Mouse (Mus musculus) brain, embryonic 14.5 days (tissue): Measurements from ENCODE around the gene Prlh. TPM values are rescaled to one million over a fixed set of nuclear protein-coding genes. Genes with fewer than 3 reads are reported as not detected.
A peak's percentile ranks its signal among the peaks of the same experiment; 100 is the strongest.

Experiments
- DNase-seq: peaks from one replicate; pipeline ENCODE4 v3.0.0-alpha.2; 2011; ENCODE audit warnings: low read depth
- CTCF ChIP-seq: fragments of 200-500 bp; IDR thresholded peaks from 2 replicates; pipeline ENCODE4 v1.5.1; 2012; ENCODE audit warnings: inconsistent platforms, mild to moderate bottlenecking, moderate library complexity, borderline replicate concordance; ENCODE audit not compliant: insufficient read depth, insufficient read length; ENCODE audit errors: extremely low read depth
- POLR2A ChIP-seq: fragments of 200-500 bp; IDR thresholded peaks from 2 replicates; pipeline ENCODE4 v1.6.1; 2012; ENCODE audit warnings: mild to moderate bottlenecking, inconsistent platforms, borderline replicate concordance; ENCODE audit not compliant: poor library complexity, insufficient read depth, insufficient read length, severe bottlenecking; ENCODE audit errors: extremely low read depth
- polyA plus RNA-seq: library from polyadenylated mRNA; depleted of rRNA; stranded (reverse); fragments of >200 nt; gene quantifications from 2 replicates; pipeline ENCODE4 v1.2.3, GENCODE M21; 2012; rRNA removed

Gene Prlh
- polyA plus RNA-seq, 1 experiment: not detected

- no peak for DNase-seq
- TF ChIP-seq CTCF: no peak
- no peak for TF ChIP-seq POLR2A
These were observed 27.9 kb downstream of the Prlh start for GRCm38 (mm10) chr1:90980638-90981330.

- TF ChIP-seq CTCF: no peak
- no peak for TF ChIP-seq POLR2A
- no peak for DNase-seq
These were observed 28.4 kb downstream of the Prlh start for GRCm38 (mm10) chr1:90981346-90981745.

- no peak for DNase-seq
- no peak for TF ChIP-seq CTCF
These were observed 43.0 kb downstream of the Prlh start for GRCm38 (mm10) chr1:90995916-90996315.

GRCm38 (mm10) chr1:90997136-90997535, 44.2 kb downstream of the Prlh start:
- DNase-seq: no peak

GRCm38 (mm10) chr1:90997641-90998040, 44.7 kb downstream of the Prlh start:
- no peak for DNase-seq
- TF ChIP-seq POLR2A: no peak

More at GRCm38 (mm10) chr1:90997136-90997535, 44.2 kb downstream of the Prlh start:
- TF ChIP-seq POLR2A: no peak
- no peak for TF ChIP-seq CTCF

- DNase-seq: peak; percentile 66
- TF ChIP-seq CTCF (no peak), POLR2A (peak; percentile 53)
These were observed 45.5 kb downstream of the Prlh start, which contains the start of gene Lrrfip1 for GRCm38 (mm10) chr1:90998268-90998890. Gene Lrrfip1, plus strand, starts transcription at chr1:90998737.

- no peak for TF ChIP-seq POLR2A
- no peak for TF ChIP-seq CTCF
- peak; percentile 67 for DNase-seq
These were observed 46.1 kb downstream of the Prlh start for GRCm38 (mm10) chr1:90998891-90999611.

GRCm38 (mm10) chr1:90999911-91000601, 47.1 kb downstream of the Prlh start:
- TF ChIP-seq POLR2A (no peak), CTCF (no peak)
- DNase-seq: no peak

- TF ChIP-seq CTCF: no peak
- TF ChIP-seq POLR2A: no peak
- no peak for DNase-seq
These were observed 48.2 kb downstream of the Prlh start for GRCm38 (mm10) chr1:91001101-91001500.

- no peak for DNase-seq
These were observed 49.1 kb downstream of the Prlh start for GRCm38 (mm10) chr1:91001871-91002539.

GRCm38 (mm10) chr1:91002641-91003040, 49.7 kb downstream of the Prlh start:
- TF ChIP-seq POLR2A (no peak), CTCF (no peak)

More at GRCm38 (mm10) chr1:91001871-91002539, 49.1 kb downstream of the Prlh start:
- no peak for TF ChIP-seq CTCF
- no peak for TF ChIP-seq POLR2A

More at GRCm38 (mm10) chr1:91002641-91003040, 49.7 kb downstream of the Prlh start:
- no peak for DNase-seq

Other genes starting within 250 kb of the Prlh start
- gene Col6a3, start 109.1 kb upstream of the Prlh start, polyA plus RNA-seq: 14.9 and 22.3 TPM in 2 replicates
- gene Mlph, start 38.0 kb upstream of the Prlh start, polyA plus RNA-seq: 0.20 and 0.31 TPM in 2 replicates
- gene Rab17, start 16.6 kb downstream of the Prlh start, polyA plus RNA-seq: 0.25 TPM in 1 of 2 replicates, not detected in the other
- 26.0 and 31.7 TPM in 2 replicates for gene Lrrfip1, start 45.6 kb downstream of the Prlh start, polyA plus RNA-seq
- 0.19 and 0.26 TPM in 2 replicates for gene Rbm44, start 192.0 kb downstream of the Prlh start, polyA plus RNA-seq
- gene Ramp1, start 226.7 kb downstream of the Prlh start, polyA plus RNA-seq: 2.6 and 3.8 TPM in 2 replicates